Mouse (Mus musculus): ENCODE results near the gene Fzd1.

Gene Fzd1

DNA sequence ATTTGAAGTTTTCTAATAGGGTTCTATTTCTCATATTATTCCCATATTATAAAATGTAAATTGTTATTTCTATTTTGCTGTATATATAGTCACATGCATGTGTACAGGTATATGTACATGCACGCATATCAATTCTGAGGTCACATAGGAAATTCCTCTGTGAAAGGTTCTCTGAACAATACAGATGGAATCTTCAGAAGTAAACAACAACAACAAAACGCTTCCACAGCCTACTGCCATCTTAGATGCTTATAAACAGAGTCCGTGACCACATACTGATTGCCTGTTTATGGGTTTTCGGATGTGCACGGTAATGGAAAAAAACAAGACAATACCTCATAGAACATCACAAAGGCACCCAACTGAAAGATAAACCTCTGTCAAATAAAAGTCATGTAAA, 4.7 kb downstream of the Fzd1 start:
- no peak for DNase-seq (ENCODE audit: low spot score in 2 of 2)

GRCm38 (mm10) chr5:4742722-4743121, 15.1 kb downstream of the Fzd1 start:
- no peak for DNase-seq (ENCODE audit: low spot score in 2 of 2)

GRCm38 (mm10) chr5:4737013-4737412, 20.8 kb downstream of the Fzd1 start:
- DNase-seq (ENCODE audit: low spot score in 2 of 2), result no peak

- DNase-seq (ENCODE audit: low spot score in 2 of 2), result no peak
These were observed 22.4 kb downstream of the Fzd1 start for GRCm38 (mm10) chr5:4735461-4735860.

DNA sequence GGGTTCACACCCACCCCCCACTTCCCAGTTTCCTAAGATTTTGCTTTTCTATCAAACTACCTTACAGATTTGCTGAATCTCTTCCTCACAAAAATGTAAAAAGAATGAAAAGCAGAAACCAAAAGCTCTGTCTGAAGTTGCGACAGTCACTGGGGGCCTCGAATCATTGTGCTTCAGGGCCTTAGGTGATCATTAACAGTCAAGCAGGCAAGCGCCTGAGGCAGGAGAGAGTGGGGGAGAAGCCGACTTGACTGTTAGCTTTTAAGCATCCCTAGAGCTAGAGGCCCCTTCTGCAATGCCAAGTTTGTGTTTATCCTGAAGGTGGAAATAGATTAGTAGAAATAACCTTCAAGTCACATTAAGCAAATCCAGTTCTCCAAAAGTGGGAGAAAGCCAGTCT, 24.6 kb downstream of the Fzd1 start:
- no peak for DNase-seq (ENCODE audit: low spot score in 2 of 2)

- no peak for DNase-seq (ENCODE audit: low spot score in 2 of 2)
These were observed 25.3 kb downstream of the Fzd1 start for GRCm38 (mm10) chr5:4732241-4733229.

- DNase-seq (ENCODE audit: low spot score in 2 of 2), result no peak
These were observed 26.1 kb downstream of the Fzd1 start for GRCm38 (mm10) chr5:4731743-4732215.

- DNase-seq (ENCODE audit: low spot score in 2 of 2), result no peak
These were observed 26.8 kb downstream of the Fzd1 start for GRCm38 (mm10) chr5:4731064-4731463.
